Mouse (Mus musculus) cerebellum, postnatal 25 days (tissue): Measurements from ENCODE around the gene Zfp174.

Source experiments
- DNase-seq, 2 experiments: peaks; one replicate each; pipeline ENCODE4 v3.0.0; 2021; ENCODE audit warnings: mixed read lengths in 2 of 2

Gene Zfp174

DNA sequence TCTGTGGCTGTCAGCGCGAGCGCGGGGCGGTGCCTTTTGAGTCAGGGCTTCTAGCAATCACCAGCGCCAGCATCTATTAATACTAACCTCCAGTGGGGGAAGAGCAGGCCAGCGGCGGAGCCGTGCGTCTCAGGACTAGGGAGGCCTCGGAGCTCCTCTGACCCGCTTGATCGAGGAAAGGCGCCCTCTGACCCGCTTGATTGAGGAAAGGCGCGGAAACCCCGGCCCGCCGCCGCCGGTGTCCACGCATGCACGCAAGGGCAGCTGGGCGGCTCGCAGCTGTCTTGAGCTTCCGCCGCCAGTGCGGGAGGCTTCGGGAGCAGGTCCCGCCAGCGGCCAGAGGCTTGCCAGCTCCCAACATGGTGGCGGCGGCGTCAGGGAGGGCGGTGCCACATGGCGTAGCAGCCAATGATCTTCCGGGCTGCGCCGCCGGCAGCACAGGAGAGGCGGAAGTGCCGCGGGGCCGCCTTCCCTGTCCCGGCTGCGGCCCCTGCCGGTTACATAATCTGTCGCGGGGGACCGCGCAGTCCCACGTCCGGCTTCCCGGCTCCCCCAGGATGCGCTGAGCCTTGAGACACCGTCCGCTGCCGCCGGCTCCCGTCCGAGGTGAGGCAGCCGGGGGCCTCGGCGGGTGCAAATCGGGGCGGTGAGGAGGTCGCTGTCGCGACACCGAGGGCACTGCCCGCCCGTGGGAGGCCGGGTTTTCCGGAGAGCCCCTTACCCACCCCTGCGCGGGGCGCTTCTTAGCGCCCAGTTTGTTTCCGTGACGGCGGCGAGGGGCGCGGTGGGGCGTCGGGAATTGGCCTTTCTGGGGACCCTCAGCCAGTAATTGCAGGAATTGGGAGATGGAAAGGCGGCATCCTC lies 37.4 kb downstream of the Zfp174 start, which contains the start of the genes Zfp597 and Gm20695:
Gene Zfp597 (minus strand): TSS at position 361 of the 864 bp plus-strand sequence.
Gene Gm20695 (plus strand): TSS at position 448 of the 864 bp plus-strand sequence.
- DNase-seq, result peak; percentile 96 to 98

- no peak for DNase-seq
These were observed 38.1 kb downstream of the Zfp174 start for GRCm38 (mm10) chr16:3885065-3885670.

GRCm38 (mm10) chr16:3891621-3892295 lies 44.7 kb downstream of the Zfp174 start:
- DNase-seq, result no peak

DNA sequence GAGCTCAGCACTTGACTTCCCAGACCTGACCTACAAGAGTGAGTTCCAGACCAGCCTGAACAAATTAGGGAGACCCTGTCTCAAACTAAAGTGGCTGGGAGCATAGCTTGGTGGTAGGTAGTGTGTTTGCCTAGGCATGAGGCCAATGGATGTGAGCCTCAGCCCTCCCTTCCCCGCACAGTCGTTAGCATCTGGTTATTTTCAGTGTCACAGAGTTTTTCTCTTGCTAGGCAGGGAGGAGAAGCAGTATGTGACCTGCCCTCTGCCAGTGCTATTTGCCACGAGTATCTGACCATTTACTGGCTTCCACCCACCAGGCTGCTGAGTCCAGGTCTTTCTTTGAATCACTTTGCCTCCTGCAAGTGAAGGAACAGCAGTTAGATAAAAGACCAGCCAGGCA lies 46.7 kb downstream of the Zfp174 start:
- DNase-seq, result no peak

GRCm38 (mm10) chr16:3895173-3895792 lies 48.2 kb downstream of the Zfp174 start:
- no peak for DNase-seq

- DNase-seq, result no peak
These were observed 49.0 kb downstream of the Zfp174 start for GRCm38 (mm10) chr16:3896046-3896445.

- no peak for DNase-seq
These were observed 49.5 kb downstream of the Zfp174 start for GRCm38 (mm10) chr16:3896553-3896952.

GRCm38 (mm10) chr16:3907471-3907870 lies 60.4 kb downstream of the Zfp174 start:
- DNase-seq, result no peak
